In genomic region chr4:148795038-148795437, GRCm38 (mm10) we compare ENCODE assay signal across 18 mouse cellular contexts.
"Had no signal": no experiment of that assay in that cellular context is flagged by ENCODE, and none has a peak within 500 bp of the region (broad histone marks: within the 10 kb centered on the region; RNA-seq: fewer than 3 reads in every experiment).

No protein-coding gene starts in this region.

- H3K4me3 ChIP-seq: layer of hippocampus, adult 2 months; liver, embryonic 13.5 days; midbrain, embryonic 10.5 days; midbrain, embryonic 13.5 days; myocyte; neural tube, embryonic 13.5 days; stomach, embryonic 15.5 days had no signal

- ATAC-seq: midbrain, embryonic 13.5 days; midbrain, embryonic 16.5 days had no signal

- H3K4me2 ChIP-seq: liver, embryonic 13.5 days; midbrain, embryonic 13.5 days; neural tube, embryonic 13.5 days; stomach, embryonic 15.5 days had no signal

- H3K36me3 ChIP-seq: liver, embryonic 13.5 days; midbrain, embryonic 10.5 days; midbrain, embryonic 13.5 days; neural tube, embryonic 13.5 days; stomach, embryonic 15.5 days had no signal

- H3K9me3 ChIP-seq: liver, embryonic 13.5 days; midbrain, embryonic 10.5 days; midbrain, embryonic 13.5 days; neural tube, embryonic 13.5 days; stomach, embryonic 15.5 days had no signal

- H3K27ac ChIP-seq: kidney, postnatal 0 days; layer of hippocampus, adult 2 months; liver, embryonic 13.5 days; midbrain, embryonic 10.5 days; midbrain, embryonic 13.5 days; neural tube, embryonic 13.5 days; stomach, embryonic 15.5 days had no signal

- H3K27me3 ChIP-seq: stomach, embryonic 15.5 days had no signal

- DNase-seq: kidney, postnatal 25 days; layer of hippocampus, adult 9-11 months; liver, embryonic 13.5 days; lung, adult 2 months; lung, postnatal 14 days; lung, postnatal 4 days; retina, postnatal 1 day; right cerebral cortex, postnatal 25 days; spleen, adult 18-20 months; thymus, postnatal 25 days had no signal

- H3K9ac ChIP-seq: liver, embryonic 13.5 days; midbrain, embryonic 13.5 days; neural tube, embryonic 13.5 days; stomach, embryonic 15.5 days had no signal
